Mouse (Mus musculus): ENCODE measurements around the gene Trp53inp2.

The Trp53inp2 gene

DNA sequence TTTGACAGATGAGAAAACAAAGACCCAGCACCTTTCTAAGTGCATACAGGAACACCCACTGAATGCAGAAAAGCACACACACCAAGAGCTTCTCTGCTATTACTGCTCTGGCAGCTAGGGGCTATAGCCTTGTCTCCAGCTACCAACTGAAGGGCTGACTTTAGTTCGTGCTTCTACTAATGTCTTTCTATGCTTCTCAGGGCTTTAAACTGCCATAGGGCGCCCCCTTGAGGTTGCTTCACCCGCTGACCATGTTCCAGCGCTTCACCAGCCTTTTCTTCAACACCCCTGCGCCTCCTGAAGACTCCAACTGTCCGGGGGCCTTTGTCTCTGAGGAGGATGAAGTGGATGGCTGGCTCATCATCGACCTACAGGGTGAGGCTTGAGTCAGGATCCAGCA is 4.2 kb downstream of the Trp53inp2 start:
- DNase-seq = peak; percentile 85 to 88

DNA sequence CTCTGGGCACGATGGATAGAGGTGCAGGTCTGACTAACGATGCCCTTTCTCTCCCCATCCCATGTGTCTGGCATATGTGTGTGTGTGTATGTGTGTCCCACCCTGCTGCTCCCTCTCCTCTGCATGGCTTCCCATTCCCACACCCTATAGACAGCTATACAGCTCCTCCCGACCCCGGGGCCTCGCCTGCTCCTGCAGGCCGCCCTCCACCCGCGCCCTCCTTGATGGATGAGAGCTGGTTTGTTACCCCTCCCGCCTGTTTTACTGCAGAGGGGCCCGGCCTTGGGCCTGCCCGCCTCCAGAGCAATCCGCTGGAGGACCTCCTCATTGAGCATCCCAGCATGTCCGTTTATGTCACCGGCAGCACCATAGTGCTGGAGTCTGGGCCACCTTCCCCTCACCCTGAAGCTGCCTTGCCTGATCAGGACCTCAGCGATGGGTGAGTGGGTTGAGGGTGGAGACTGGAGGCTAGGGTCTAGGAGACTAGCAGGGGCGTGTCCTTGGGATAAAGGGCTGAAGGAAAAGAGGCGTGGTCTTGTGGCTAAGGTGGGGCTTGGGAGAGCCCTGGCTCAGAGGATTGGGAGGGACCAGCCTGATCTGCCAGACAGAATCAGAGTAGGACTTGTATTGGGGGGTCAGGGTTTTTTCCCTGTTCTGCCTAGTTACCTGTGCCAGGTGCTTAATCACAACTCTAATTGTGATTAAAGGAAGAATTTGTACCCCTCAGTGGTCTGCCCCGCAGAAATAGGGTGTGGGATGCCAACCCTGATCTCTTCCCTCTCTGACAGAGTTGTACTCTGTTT is 5.1 kb downstream of the Trp53inp2 start:
- peak; percentile 23 to 31 for DNase-seq

DNA sequence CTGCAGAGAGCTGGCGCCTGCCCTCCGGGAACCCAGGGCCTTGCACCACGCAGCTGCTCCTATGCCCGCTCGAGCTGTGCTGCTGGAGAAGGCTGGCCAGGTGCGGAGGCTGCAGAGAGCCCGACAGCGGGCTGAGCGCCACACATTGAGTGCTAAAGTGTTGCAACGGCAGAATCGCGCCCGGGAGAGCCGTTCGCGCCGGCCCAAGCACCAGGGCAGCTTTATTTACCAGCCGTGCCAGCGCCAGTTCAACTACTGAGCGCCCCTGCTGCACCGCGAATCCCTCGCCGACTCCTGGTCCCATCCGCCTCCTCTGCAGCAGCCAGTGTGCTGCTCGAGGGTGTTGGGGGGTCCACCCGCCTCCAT is 5.7 kb downstream of the Trp53inp2 start:
- peak; percentile 30 to 51 for DNase-seq

GRCm38 (mm10) chr2:155387052-155387451 is 6.2 kb downstream of the Trp53inp2 start:
- DNase-seq = peak; percentile 16 to 17

- peak; percentile 34 to 45 for DNase-seq
These were observed 7.7 kb downstream of the Trp53inp2 start for GRCm38 (mm10) chr2:155388573-155388972.

GRCm38 (mm10) chr2:155394586-155394985 is 13.7 kb downstream of the Trp53inp2 start:
- no peak for DNase-seq

GRCm38 (mm10) chr2:155400276-155400675 is 19.4 kb downstream of the Trp53inp2 start:
- DNase-seq = peak; percentile 62 to 70

DNA sequence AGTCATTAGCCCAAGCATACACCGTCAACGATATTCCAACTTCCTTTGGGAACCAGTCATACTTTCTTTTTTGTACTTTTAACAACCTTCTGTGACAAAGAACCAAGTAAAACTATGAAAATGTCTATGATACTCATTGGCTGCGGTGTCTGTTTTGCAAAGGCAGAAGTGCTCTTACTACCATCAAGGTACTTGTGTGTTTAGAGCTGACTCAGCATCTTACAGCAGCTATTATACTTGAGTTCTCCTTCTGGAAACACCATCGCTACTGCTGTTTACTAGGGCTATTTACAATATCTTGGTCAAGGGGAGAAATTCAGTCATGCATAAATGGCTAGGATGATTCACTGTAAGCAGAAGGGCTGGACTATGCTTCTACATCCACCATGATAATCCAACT is 21.1 kb downstream of the Trp53inp2 start:
- DNase-seq = no peak

DNA sequence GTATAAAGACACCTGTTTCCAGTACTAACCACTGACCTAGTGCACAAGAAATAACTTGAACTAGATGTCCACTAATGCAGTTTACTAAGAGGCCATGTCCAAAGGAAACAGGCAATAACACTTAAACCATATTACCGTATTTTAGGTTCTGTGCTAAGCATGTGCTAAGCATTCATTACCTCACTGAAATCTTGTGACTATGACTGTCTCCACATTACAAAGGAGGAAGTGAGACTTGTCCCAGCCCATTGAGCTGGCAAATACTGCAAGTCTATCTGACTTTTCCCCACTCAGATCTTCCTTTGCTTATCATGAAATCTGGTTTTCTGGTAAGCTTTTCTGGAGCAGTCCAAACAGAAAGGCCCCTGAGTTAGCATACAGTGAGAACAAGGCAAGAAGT is 23.8 kb downstream of the Trp53inp2 start:
- no peak for DNase-seq

DNA sequence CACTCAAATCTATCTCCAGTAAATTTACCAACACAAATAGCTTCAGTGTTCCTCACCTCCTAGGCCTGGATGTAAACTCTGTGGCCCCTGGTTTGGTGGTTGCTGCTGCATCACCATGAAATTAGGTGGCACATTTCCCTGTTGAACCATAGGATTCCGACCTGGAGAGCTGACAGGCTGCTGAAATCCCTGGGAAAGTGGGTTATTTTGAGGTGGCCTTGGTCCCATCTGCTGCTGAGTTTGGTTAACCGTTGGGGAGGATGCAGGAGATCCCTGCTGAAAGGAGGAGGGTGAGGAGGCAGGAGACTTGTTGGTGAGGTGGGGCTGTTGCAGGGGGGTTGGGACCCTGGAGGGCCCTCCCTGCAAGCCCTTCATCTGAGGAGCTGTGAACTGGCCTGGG is 40.1 kb downstream of the Trp53inp2 start:
- peak in 1 of 2 experiments; percentile 33 for DNase-seq

GRCm38 (mm10) chr2:155436445-155436844 is 55.6 kb downstream of the Trp53inp2 start:
- no peak for DNase-seq
